ENCODE assay signal across 15 mouse cellular contexts in the genomic region with DNA sequence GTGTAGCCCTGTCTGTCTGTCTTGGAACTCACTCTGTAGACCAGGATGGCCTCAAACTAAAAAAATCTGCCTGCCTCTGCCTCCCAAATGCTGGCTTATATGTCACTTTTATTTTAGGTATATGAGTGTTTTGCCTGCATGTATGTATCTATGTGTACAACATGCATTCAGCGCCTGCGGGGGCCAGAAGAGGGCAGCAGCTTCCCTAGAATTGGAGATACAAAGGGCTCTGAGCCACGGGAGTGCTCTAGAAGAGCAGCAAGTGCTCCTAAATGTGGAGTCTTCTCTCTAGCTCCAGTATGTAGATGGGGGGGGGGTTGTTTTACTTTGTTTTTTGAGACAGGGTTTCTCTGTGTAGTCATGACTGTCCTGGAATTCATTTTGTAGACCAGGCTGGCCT. TPM values are rescaled to one million over a fixed set of nuclear protein-coding genes. Genes with fewer than 3 reads are reported as not detected.
DNase-seq lines count a peak whose midpoint lies in the region; ATAC-seq and TF ChIP-seq lines count a peak whose summit lies in the region.
"Not testable (repeated sequence)": the region's sequence is repeated elsewhere in the genome, so short reads cannot be mapped to it uniquely, and the experiment has no call there.
"Had no signal": no experiment of that assay in that cellular context is flagged by ENCODE, and none has a peak within 500 bp of the region (broad histone marks: within the 10 kb centered on the region; RNA-seq: fewer than 3 reads in every experiment).

No protein-coding gene starts in this region.

- peak; percentile 21 to 51 (median 22); a peak in 4 of 6 replicates for TF ChIP-seq CTCF in MEL (IDR thresholded peaks at IDR 0.05 in 2 of 3, conservative IDR thresholded peaks at IDR 0.05 in 1 of 3; ENCODE audit: control insufficient read depth in 1 of 3, insufficient read depth in 1 of 3, low read depth in 2 of 3, low read length in 3 of 3, poor library complexity in 1 of 3, severe bottlenecking in 1 of 3)
- TF ChIP-seq CTCF in brain, embryonic 14.5 days (IDR thresholded peaks at IDR 0.05; ENCODE audit: borderline replicate concordance, extremely low read depth, insufficient read depth, insufficient read length), result peak; percentile 11; the same call in 1 of the 2 replicates
- TF ChIP-seq CTCF in forebrain, postnatal 0 days (IDR thresholded peaks at IDR 0.05; ENCODE audit: low read depth), result peak; percentile 11
- TF ChIP-seq CTCF in intestine, postnatal 0 days (IDR thresholded peaks at IDR 0.05; ENCODE audit: low read depth), result peak; percentile 52
- TF ChIP-seq CTCF in layer of hippocampus, adult 2 months (conservative IDR thresholded peaks at IDR 0.05), result peak; percentile 59

- H3K4me3 ChIP-seq in MEL (ENCODE audit: control insufficient read depth in 1 of 2, insufficient read depth in 1 of 2, low read depth in 2 of 2, low read length in 2 of 2); forebrain, postnatal 0 days (ENCODE audit: low read depth, low read length); intestine, postnatal 0 days (ENCODE audit: low read depth, low read length); layer of hippocampus, adult 2 months: not testable (repeated sequence)

- not testable (repeated sequence) for ATAC-seq in forebrain, postnatal 0 days; intestine, postnatal 0 days
- ATAC-seq in neutrophil, adult 5-6 weeks (ENCODE audit: extremely low read depth, insufficient number of reproducible peaks, low FRiP score, poor library complexity, severe bottlenecking), result peak; percentile 51; the same call in 1 of the 2 replicates

- not testable (repeated sequence) for H3K9me3 ChIP-seq in MEL (replicated peaks; ENCODE audit: insufficient read depth, low read length); forebrain, postnatal 0 days (ENCODE audit: low read length); intestine, postnatal 0 days (ENCODE audit: control insufficient read depth)

- H3K27me3 ChIP-seq in MEL (ENCODE audit: control insufficient read depth in 1 of 2, insufficient read depth in 2 of 2, low read length in 2 of 2); forebrain, postnatal 0 days (ENCODE audit: insufficient read depth, low read length): not testable (repeated sequence)
- H3K27me3 ChIP-seq in intestine, postnatal 0 days (replicated peaks; ENCODE audit: control insufficient read depth, insufficient read depth, low read length), result peaks cover 12% of the 10 kb centered on the region

- H3K27ac ChIP-seq in MEL (ENCODE audit: control insufficient read depth, low read depth, low read length); forebrain, postnatal 0 days (ENCODE audit: low read depth, low read length); intestine, postnatal 0 days (ENCODE audit: low read depth, low read length); layer of hippocampus, adult 2 months: not testable (repeated sequence)

- peak; percentile 62 for DNase-seq in MEL (ENCODE audit: low read depth, low spot score)
- peak; percentile 31 for DNase-seq in brain, embryonic 14.5 days (ENCODE audit: low read depth)
- DNase-seq in forebrain, postnatal 0 days; layer of hippocampus, adult 2 months (ENCODE audit: low spot score in 2 of 2): not testable (repeated sequence)
- peak; percentile 18 for DNase-seq in lung, postnatal 14 days
- peak; percentile 49 for DNase-seq in thymus, postnatal 4 days

- TF ChIP-seq EP300 in MEL (IDR thresholded peaks at IDR 0.05; ENCODE audit: low read depth in 1 of 2, low read length in 2 of 2), result not testable (repeated sequence)

- 38% methylated on average over 3 of the region's 3 CpGs for WGBS in forebrain, postnatal 0 days
- 38% methylated on average over 3 of the region's 3 CpGs for WGBS in intestine, postnatal 0 days

- H3K9ac ChIP-seq in MEL (ENCODE audit: control insufficient read depth, low read depth, low read length, poor library complexity, severe bottlenecking); forebrain, postnatal 0 days; intestine, postnatal 0 days (ENCODE audit: low read depth, low read length): not testable (repeated sequence)

- H3K4me2 ChIP-seq in forebrain, postnatal 0 days (ENCODE audit: low read depth); intestine, postnatal 0 days (replicated peaks; ENCODE audit: low read depth): not testable (repeated sequence)

- not testable (repeated sequence) for TF ChIP-seq POLR2A in MEL (IDR thresholded peaks at IDR 0.05; ENCODE audit: control insufficient read depth in 1 of 2, insufficient read depth in 1 of 2, low read depth in 1 of 2, low read length in 2 of 2, poor library complexity in 1 of 2); brain, embryonic 14.5 days (IDR thresholded peaks at IDR 0.05; ENCODE audit: borderline replicate concordance, extremely low read depth, insufficient read depth, insufficient read length, poor library complexity, severe bottlenecking)

- TF ChIP-seq RAD21 in MEL (IDR thresholded peaks at IDR 0.05; ENCODE audit: low read depth, low read length), result peak; percentile 51

- not testable (repeated sequence) for H3K36me3 ChIP-seq in MEL (ENCODE audit: control insufficient read depth in 1 of 2, insufficient read depth in 2 of 2, low read length in 2 of 2); forebrain, postnatal 0 days (ENCODE audit: insufficient read depth); intestine, postnatal 0 days (ENCODE audit: control insufficient read depth, insufficient read depth)

- not testable (repeated sequence) for H3K4me1 ChIP-seq in MEL (ENCODE audit: control insufficient read depth in 1 of 2, insufficient read depth in 2 of 2, low read length in 2 of 2); forebrain, postnatal 0 days (ENCODE audit: insufficient read depth); intestine, postnatal 0 days (replicated peaks; ENCODE audit: control insufficient read depth, insufficient read depth, low read length)

- H3K79me2 ChIP-seq in MEL (ENCODE audit: control insufficient read depth, insufficient read depth, low read length, poor library complexity), result not testable (repeated sequence)

TF ChIP-seq in MEL, 35 proteins besides CTCF, POLR2A, EP300 and RAD21 (continues in another document):
- TF ChIP-seq HCFC1 (IDR thresholded peaks at IDR 0.05; ENCODE audit: low read depth, low read length), result 0 out of 2 replicates have a peak, but pooled peaks have one; percentile 15

RNA-seq across cellular contexts. Expression of a gene that starts 4.0 kb away (rescaled TPM):
- not detected in 2 replicates for total RNA-seq in MEL (2012; rRNA removed)
- polyA plus RNA-seq in MEL (2012; ENCODE audit: insufficient read depth in 1 of 2, insufficient read length in 2 of 2, low read depth in 1 of 2, low replicate concordance in 2 of 2, missing spikeins in 1 of 2), result not detected
- polyA plus RNA-seq in brain, embryonic 14.5 days (2012; rRNA removed), result 88.1 and 140 TPM in 2 replicates
- 69.6 and 85.4 TPM in 2 replicates for total RNA-seq in forebrain, postnatal 0 days (2014; rRNA removed)
- 344 and 434 TPM in 2 replicates for polyA plus RNA-seq in forebrain, postnatal 0 days (2015; fragmentation: Nextera tagmentation; extraction: Ambion mirVana)
- polyA plus RNA-seq in intestine, postnatal 0 days (2015; fragmentation: Nextera tagmentation; extraction: Ambion mirVana), result 17.5 and 18.0 TPM in 2 replicates
- total RNA-seq in layer of hippocampus, adult 2 months (2021), result 100 to 1,000 TPM; 376 to 404 TPM
- total RNA-seq in neutrophil, adult 5-6 weeks (2017), result not detected in 2 replicates
- total RNA-seq: heart, postnatal 14 days had no signal
- polyA plus RNA-seq: inflammation-experienced regulatory T-cells, adult 6 months had no signal

RNA-seq across cellular contexts. Expression of a gene that starts 6.3 kb away (rescaled TPM):
- total RNA-seq in MEL (2012; rRNA removed), result not detected in 2 replicates
- polyA plus RNA-seq in MEL (2012; ENCODE audit: insufficient read depth in 1 of 2, insufficient read length in 2 of 2, low read depth in 1 of 2, low replicate concordance in 2 of 2, missing spikeins in 1 of 2), result not detected
- polyA plus RNA-seq in brain, embryonic 14.5 days (2012; rRNA removed), result not detected in 2 replicates
- total RNA-seq in forebrain, postnatal 0 days (2014; rRNA removed), result 1.2 TPM in 1 of 2 replicates, not detected in the other
- not detected in 2 replicates for polyA plus RNA-seq in forebrain, postnatal 0 days (2015; fragmentation: Nextera tagmentation; extraction: Ambion mirVana)
- not detected in 2 replicates for polyA plus RNA-seq in intestine, postnatal 0 days (2015; fragmentation: Nextera tagmentation; extraction: Ambion mirVana)
- total RNA-seq in layer of hippocampus, adult 2 months (2021), result not detected
- total RNA-seq in neutrophil, adult 5-6 weeks (2017), result 1.9 TPM in 1 of 2 replicates, not detected in the other
- total RNA-seq: adrenal gland, adult 8-10 months; heart, postnatal 14 days; layer of hippocampus, adult 8-10 months; left cerebral cortex, postnatal 14 days had no signal
- polyA plus RNA-seq: inflammation-experienced regulatory T-cells, adult 6 months; liver, embryonic 12.5 days; small intestine, adult 2 months had no signal

RNA-seq across cellular contexts. Expression of a gene that starts 8.0 kb away (rescaled TPM):
- not detected in 2 replicates for total RNA-seq in MEL (2012; rRNA removed)
- not detected for polyA plus RNA-seq in MEL (2012; ENCODE audit: insufficient read depth in 1 of 2, insufficient read length in 2 of 2, low read depth in 1 of 2, low replicate concordance in 2 of 2, missing spikeins in 1 of 2)
- polyA plus RNA-seq in brain, embryonic 14.5 days (2012; rRNA removed), result not detected in 2 replicates
- total RNA-seq in forebrain, postnatal 0 days (2014; rRNA removed), result not detected in 2 replicates
- polyA plus RNA-seq in forebrain, postnatal 0 days (2015; fragmentation: Nextera tagmentation; extraction: Ambion mirVana), result not detected in 2 replicates
- not detected in 2 replicates for polyA plus RNA-seq in intestine, postnatal 0 days (2015; fragmentation: Nextera tagmentation; extraction: Ambion mirVana)
- total RNA-seq in layer of hippocampus, adult 2 months (2021), result not detected
- total RNA-seq in neutrophil, adult 5-6 weeks (2017), result not detected in 2 replicates
- total RNA-seq: adrenal gland, adult 8-10 months; heart, postnatal 14 days; layer of hippocampus, adult 8-10 months; left cerebral cortex, postnatal 14 days had no signal
- polyA plus RNA-seq: inflammation-experienced regulatory T-cells, adult 6 months; liver, embryonic 12.5 days; small intestine, adult 2 months had no signal

RNA-seq across cellular contexts. Expression of a gene that starts 12.7 kb away (rescaled TPM):
- total RNA-seq in MEL (2012; rRNA removed), result not detected in 2 replicates
- not detected for polyA plus RNA-seq in MEL (2012; ENCODE audit: insufficient read depth in 1 of 2, insufficient read length in 2 of 2, low read depth in 1 of 2, low replicate concordance in 2 of 2, missing spikeins in 1 of 2)
- 0.06 TPM in 1 of 2 replicates, not detected in the other for polyA plus RNA-seq in brain, embryonic 14.5 days (2012; rRNA removed)
- total RNA-seq in forebrain, postnatal 0 days (2014; rRNA removed), result not detected in 2 replicates
- polyA plus RNA-seq in forebrain, postnatal 0 days (2015; fragmentation: Nextera tagmentation; extraction: Ambion mirVana), result not detected in 2 replicates
- polyA plus RNA-seq in intestine, postnatal 0 days (2015; fragmentation: Nextera tagmentation; extraction: Ambion mirVana), result not detected in 2 replicates
- not detected for total RNA-seq in layer of hippocampus, adult 2 months (2021)
- total RNA-seq in neutrophil, adult 5-6 weeks (2017), result not detected in 2 replicates
- total RNA-seq: adrenal gland, adult 8-10 months; heart, postnatal 14 days; layer of hippocampus, adult 8-10 months; left cerebral cortex, postnatal 14 days had no signal
- polyA plus RNA-seq: inflammation-experienced regulatory T-cells, adult 6 months; liver, embryonic 12.5 days; small intestine, adult 2 months had no signal

RNA-seq across cellular contexts. Expression of a gene that starts 16.5 kb away (rescaled TPM):
- 96.5 and 107 TPM in 2 replicates for total RNA-seq in MEL (2012; rRNA removed)
- polyA plus RNA-seq in MEL (2012; ENCODE audit: insufficient read depth in 1 of 2, insufficient read length in 2 of 2, low read depth in 1 of 2, low replicate concordance in 2 of 2, missing spikeins in 1 of 2), result 100 to 1,000 TPM in 1 of 2 experiments, not detected in 1; 381 TPM
- polyA plus RNA-seq in brain, embryonic 14.5 days (2012; rRNA removed), result 55.5 and 65.5 TPM in 2 replicates
- 39.6 and 42.9 TPM in 2 replicates for total RNA-seq in forebrain, postnatal 0 days (2014; rRNA removed)
- polyA plus RNA-seq in forebrain, postnatal 0 days (2015; fragmentation: Nextera tagmentation; extraction: Ambion mirVana), result 129 and 151 TPM in 2 replicates
- 106 and 109 TPM in 2 replicates for polyA plus RNA-seq in intestine, postnatal 0 days (2015; fragmentation: Nextera tagmentation; extraction: Ambion mirVana)
- total RNA-seq in layer of hippocampus, adult 2 months (2021), result 10 to 100 TPM; 21.4 to 26.3 TPM
- total RNA-seq in neutrophil, adult 5-6 weeks (2017), result 33.0 and 43.4 TPM in 2 replicates

Comparison
In these comparisons a context has a peak if more than half of its experiments do, and no peak if none do; other contexts are left out.
1. RNA of a gene that starts 4.0 kb away (total RNA-seq): 376 to 404 TPM in layer of hippocampus, adult 2 months and 69.6 to 85.4 TPM in forebrain, postnatal 0 days; not detected in MEL and not detected in neutrophil, adult 5-6 weeks; every median in the first group is over 10 times any median in the second.
2. Peak in every context shown above with its lines, with median percentiles within 50 percentile points of each other: CTCF ChIP-seq.